Mouse (Mus musculus) stomach, embryonic 14.5 days (tissue): ENCODE data around the gene Abhd11. TPM values are rescaled to one million over a fixed set of nuclear protein-coding genes. Genes with fewer than 3 reads are reported as not detected.
A peak's percentile ranks its signal among the peaks of the same experiment; 100 is the strongest.

Experiments
- ATAC-seq: fragments of 200-750 bp; cut with Nextera tagmentation; 2 replicates; pipeline ENCODE4 v1.8.0; 2017; ENCODE audit warnings: low read depth, moderate TSS enrichment; ENCODE audit not compliant: insufficient number of reproducible peaks, insufficient read depth, low FRiP score
- H3K27ac ChIP-seq: fragments of 300-500 bp; sonication (generic); 2 replicates; pipeline ENCODE4 v1.5.1; 2014; ENCODE audit warnings: mild to moderate bottlenecking, low read length, moderate library complexity, mixed read lengths
- H3K27me3 ChIP-seq: fragments of 300-500 bp; sonication (generic); 2 replicates; pipeline ENCODE4 v1.6.1; 2014; ENCODE audit warnings: low read length, control low read depth, mixed read lengths; ENCODE audit not compliant: control insufficient read depth, insufficient read depth
- H3K36me3 ChIP-seq: fragments of 300-500 bp; sonication (generic); 2 replicates; pipeline ENCODE4 v1.6.1; 2014; ENCODE audit warnings: mild to moderate bottlenecking, control low read depth, low read length, moderate library complexity, mixed read lengths; ENCODE audit not compliant: control insufficient read depth, insufficient read depth
- H3K4me1 ChIP-seq: fragments of 300-500 bp; sonication (generic); 2 replicates; pipeline ENCODE4 v1.6.1; 2014; ENCODE audit warnings: low read length, control low read depth, mixed read lengths; ENCODE audit not compliant: control insufficient read depth, insufficient read depth
- H3K4me2 ChIP-seq: fragments of 300-500 bp; sonication (generic); replicated peaks from 2 replicates; pipeline ENCODE4 v1.6.1; 2014; ENCODE audit warnings: low read depth, low read length, control low read depth
- H3K4me3 ChIP-seq: fragments of 300-500 bp; sonication (generic); 2 replicates; pipeline ENCODE4 v1.5.1; 2014; ENCODE audit warnings: low read depth, low read length, control low read depth
- H3K9ac ChIP-seq: fragments of 300-500 bp; sonication (generic); replicated peaks from 2 replicates; pipeline ENCODE4 v1.6.1; 2014; ENCODE audit warnings: low read depth, mild to moderate bottlenecking, control low read depth, low read length, moderate library complexity, mixed read lengths
- H3K9me3 ChIP-seq: fragments of 300-500 bp; sonication (generic); 2 replicates; pipeline ENCODE4 v1.6.1; 2016; ENCODE audit warnings: low read depth, low read length, control low read depth; ENCODE audit not compliant: control insufficient read depth
- WGBS: fragments of 180-500 bp; shearing (Covaris S2); extraction: QIAGEN DNeasy Blood & Tissue Kit; methylation state at CpG from one replicate; pipeline ENCODE4 v1.1.7; 2014; 5-methylcytosine and 5-hydroxymethylcytosine counted together
- polyA plus RNA-seq: library from polyadenylated mRNA; unstranded; fragments of >200 nt; fragmentation: Nextera tagmentation; extraction: Ambion mirVana; gene quantifications from 2 replicates; pipeline ENCODE4 v1.2.1, GENCODE M21; 2014

The Abhd11 gene
- polyA plus RNA-seq, 1 experiment from 2014 or later = 73.3 TPM

DNA sequence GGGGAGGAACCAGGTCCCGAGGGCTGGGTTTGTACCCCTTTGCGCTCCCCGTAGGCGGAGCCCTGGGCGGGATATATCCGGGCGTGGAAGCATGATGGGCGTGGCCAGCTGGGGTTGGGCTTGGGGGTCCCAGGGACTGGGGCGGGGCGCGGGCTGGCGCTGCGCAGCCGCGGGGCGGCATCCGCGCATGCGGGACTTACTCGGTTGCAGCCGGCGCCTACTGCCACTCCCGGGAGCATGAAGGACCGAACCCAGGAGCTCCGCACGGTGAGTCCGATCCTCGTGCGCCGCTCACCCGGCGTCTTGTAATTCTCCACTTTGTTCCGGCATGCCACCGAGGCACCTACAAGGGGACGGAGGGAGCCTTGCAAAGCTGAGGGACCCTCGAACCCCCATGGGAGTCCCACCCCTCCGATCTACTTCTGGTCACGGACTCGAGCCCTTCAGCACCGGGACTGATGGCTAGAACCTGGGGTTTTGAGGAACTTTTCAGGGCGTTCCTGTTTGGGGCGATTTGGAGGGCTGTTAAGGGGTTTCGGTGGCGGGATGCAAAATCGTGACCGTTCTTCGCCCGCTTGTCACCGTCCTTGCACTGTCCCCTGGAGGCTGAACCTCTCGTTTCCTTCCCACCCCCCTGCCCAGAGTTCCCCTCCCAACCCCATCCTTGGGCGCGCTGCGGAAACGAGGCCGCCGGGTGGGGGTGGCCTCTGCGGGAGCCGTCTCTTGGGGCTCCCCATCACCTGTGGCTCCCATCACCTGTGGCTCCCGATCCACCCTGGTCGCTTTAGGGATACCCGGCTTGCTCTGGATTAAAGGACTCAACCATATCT lies 14.6 kb downstream of the Abhd11 start, which contains the start of gene Stx1a:
TSS of gene Stx1a (plus strand) at position 139 of the 830 bp plus-strand sequence.
- H3K27ac ChIP-seq = no peak within 1 kb of the TSS
- under 1% methylated on average over 61 of the region's 61 CpGs for WGBS
- peak within 1 kb of the TSS; percentile 60 for H3K9ac ChIP-seq
- H3K9me3 ChIP-seq = no peaks in the 10 kb centered on the region
- peak within 1 kb of the TSS; percentile 99 for H3K4me2 ChIP-seq
- H3K4me1 ChIP-seq = peaks cover 27% of the 10 kb centered on the region
- H3K27me3 ChIP-seq = no peaks in the 10 kb centered on the region
- H3K4me3 ChIP-seq = peak within 1 kb of the TSS; percentile 84
- ATAC-seq = peak; percentile 92
- no peaks in the 10 kb centered on the region for H3K36me3 ChIP-seq

DNA sequence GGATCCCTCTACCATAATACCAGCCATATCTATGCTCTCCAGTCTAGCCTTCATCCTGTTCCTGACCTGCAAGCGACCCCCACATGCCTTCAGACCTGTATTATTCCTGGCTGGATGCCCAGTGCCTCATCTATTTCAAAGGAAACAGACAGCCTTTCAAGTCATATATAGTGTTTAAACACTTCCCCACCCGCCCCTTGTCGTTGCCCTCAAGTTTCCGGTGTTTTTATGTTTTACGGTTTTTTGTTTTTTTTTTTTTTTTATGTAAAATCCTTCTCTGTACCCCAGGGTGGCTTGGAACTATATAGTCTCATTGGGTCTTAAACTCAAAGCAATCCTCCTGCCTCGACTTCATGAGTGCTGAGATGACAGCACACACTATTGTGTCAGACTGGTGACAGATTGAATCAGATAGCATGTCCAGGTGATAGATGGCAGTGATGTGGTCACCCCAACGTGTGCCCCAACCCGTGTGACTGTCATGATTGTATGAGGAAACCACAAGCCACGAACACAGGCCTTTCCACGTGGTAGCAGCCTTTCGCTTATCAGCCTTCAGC lies 15.8 kb downstream of the Abhd11 start:
- Histone ChIP-seq H3K4me1 (peaks cover 36% of the 10 kb centered on the region), H3K9me3 (no peaks in the 10 kb centered on the region), H3K27ac (no peak overlapping the region), H3K4me2 (peak overlapping the region; percentile 99), H3K27me3 (no peaks in the 10 kb centered on the region), H3K9ac (no peak overlapping the region), H3K36me3 (no peaks in the 10 kb centered on the region), H3K4me3 (peak overlapping the region; percentile 84; the same call in 1 of the 2 replicates)
- WGBS = 40% methylated on average over 11 of the region's 11 CpGs
- ATAC-seq = no peak

DNA sequence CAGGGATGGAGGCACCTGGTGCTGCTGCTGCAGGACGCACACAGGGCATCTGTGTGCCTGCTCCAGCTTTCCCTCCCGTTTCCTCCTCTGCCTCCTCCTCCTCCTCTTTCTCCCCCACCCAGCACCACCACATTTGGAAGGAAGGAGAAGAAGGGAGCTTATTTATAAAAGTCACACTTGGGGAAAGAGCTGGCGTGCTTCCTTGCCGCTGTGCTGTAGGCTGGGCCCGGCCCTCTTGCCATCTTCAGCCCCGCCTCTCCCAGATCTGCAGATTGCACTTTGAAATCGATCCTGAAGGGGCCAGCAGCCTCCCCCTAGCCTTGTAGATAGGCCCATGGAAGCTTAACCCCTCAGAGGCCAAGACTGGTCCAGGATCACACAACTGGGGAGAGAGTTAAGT lies 16.9 kb downstream of the Abhd11 start:
- no peaks in the 10 kb centered on the region for H3K36me3 ChIP-seq
- H3K4me1 ChIP-seq = peaks cover 36% of the 10 kb centered on the region
- ATAC-seq = no peak
- peak overlapping the region; percentile 26 for H3K4me2 ChIP-seq
- 6% methylated on average over 7 of the region's 7 CpGs for WGBS
- H3K4me3 ChIP-seq = no peak overlapping the region
- H3K27ac ChIP-seq = no peak overlapping the region
- H3K9me3 ChIP-seq = no peaks in the 10 kb centered on the region
- no peaks in the 10 kb centered on the region for H3K27me3 ChIP-seq
- peak overlapping the region; percentile 18; the same call in 1 of the 2 replicates for H3K9ac ChIP-seq

DNA sequence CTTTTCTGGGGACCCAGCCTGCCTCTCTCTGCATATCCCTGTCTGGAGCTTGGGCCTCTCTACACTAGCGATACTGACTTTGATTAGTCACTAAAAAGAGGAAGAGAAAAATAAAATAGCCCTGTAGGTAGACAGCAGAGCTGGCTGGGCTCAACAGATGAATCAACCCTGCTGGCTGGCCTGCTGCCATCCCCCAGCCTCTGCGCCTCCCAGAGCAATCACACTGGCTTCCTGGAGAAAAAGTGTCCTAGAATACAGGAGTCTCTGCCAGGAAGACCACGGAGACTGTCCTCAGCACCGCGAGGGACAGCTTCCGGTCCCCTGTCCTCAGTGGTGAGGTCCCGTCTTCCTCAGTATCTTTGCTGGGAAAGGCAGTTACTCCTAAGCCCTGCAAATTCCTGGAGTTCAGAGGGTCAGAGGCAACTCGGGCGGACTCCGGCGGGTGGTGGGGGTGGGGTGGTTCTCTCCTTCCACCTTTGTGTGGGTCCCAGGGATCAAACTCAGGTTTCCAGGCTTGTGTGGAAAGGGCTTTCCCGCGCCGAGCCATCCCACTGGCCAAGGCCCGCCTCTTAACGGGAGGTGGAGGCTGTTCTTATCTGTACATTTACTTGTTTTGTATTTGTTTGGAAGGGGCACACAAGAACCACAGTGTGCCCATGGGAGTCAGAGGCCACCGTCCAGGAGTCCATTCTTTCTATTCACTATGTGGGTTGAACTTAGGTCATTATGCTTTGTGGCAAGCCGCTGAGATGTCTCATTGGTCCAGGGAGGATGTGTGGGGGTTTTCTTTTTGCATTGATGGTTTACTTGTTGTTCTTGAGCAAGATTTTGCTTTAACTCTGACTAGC lies 20.3 kb downstream of the Abhd11 start:
- H3K36me3 ChIP-seq = no peaks in the 10 kb centered on the region
- WGBS = 30% methylated on average over 18 of the region's 18 CpGs

DNA sequence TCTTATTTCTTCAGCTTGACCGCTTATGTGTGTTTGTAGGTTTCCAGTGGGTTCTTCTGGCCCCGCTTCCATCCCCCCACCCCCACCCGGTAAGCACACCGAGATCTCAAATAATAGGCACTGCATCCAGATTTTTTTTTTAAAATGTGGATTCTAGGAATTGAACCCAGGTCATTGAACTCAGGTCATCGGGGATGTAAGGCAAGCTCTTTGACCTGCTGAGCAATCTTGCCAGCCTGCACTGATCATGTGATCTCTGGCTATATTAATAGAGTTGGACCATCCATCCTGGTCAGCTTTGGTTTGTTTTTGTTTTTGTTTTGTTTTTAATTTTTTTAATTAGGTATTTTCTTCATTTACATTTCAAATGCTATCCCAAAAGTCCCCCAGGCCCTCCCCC lies 23.6 kb downstream of the Abhd11 start:
- no peak overlapping the region for H3K27ac ChIP-seq
- 85% methylated on average over 5 of the region's 5 CpGs for WGBS

More for the DNA sequence above, 20.3 kb downstream of the Abhd11 start:
- Histone ChIP-seq H3K9me3 (peaks cover 2% of the 10 kb centered on the region; the same call in 1 of the 2 replicates), H3K27me3 (no peaks in the 10 kb centered on the region), H3K27ac (peak overlapping the region; percentile 49; the same call in 1 of the 2 replicates), H3K4me3 (no peak overlapping the region), H3K9ac (no peak overlapping the region), H3K4me2 (peak overlapping the region; percentile 3; the same call in 1 of the 2 replicates), H3K4me1 (peaks cover 32% of the 10 kb centered on the region)
- no peak; the same call in 1 of the 2 replicates for ATAC-seq

DNA sequence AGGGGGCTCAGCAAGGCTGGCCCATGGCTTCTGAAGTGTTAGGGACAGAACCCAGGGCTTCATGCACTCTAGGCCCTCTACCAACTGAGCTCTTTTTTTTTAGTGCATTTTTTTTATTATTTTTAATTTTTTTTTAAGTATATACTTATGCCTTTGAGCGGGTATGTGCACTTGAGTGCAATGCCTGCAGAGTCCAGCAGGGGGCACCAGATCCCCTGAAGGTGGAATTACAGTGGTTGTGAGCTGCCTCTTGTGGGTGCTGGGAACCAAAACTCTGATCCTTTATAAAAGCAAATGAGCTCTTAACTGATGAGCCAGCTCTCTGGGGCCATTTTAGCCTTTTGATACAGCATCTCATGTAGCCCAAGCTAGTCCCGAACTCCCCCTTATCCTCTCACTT lies 25.6 kb downstream of the Abhd11 start:
- ATAC-seq = no peak
- WGBS = 100% methylated on average over 2 of the region's 2 CpGs

More for the DNA sequence above, 23.6 kb downstream of the Abhd11 start:
- Histone ChIP-seq H3K27me3 (no peaks in the 10 kb centered on the region), H3K9me3 (peaks cover 3% of the 10 kb centered on the region; the same call in 1 of the 2 replicates), H3K9ac (no peak overlapping the region), H3K36me3 (no peaks in the 10 kb centered on the region), H3K4me1 (peaks cover 15% of the 10 kb centered on the region), H3K4me2 (no peak overlapping the region), H3K4me3 (no peak overlapping the region)
- no peak for ATAC-seq

DNA sequence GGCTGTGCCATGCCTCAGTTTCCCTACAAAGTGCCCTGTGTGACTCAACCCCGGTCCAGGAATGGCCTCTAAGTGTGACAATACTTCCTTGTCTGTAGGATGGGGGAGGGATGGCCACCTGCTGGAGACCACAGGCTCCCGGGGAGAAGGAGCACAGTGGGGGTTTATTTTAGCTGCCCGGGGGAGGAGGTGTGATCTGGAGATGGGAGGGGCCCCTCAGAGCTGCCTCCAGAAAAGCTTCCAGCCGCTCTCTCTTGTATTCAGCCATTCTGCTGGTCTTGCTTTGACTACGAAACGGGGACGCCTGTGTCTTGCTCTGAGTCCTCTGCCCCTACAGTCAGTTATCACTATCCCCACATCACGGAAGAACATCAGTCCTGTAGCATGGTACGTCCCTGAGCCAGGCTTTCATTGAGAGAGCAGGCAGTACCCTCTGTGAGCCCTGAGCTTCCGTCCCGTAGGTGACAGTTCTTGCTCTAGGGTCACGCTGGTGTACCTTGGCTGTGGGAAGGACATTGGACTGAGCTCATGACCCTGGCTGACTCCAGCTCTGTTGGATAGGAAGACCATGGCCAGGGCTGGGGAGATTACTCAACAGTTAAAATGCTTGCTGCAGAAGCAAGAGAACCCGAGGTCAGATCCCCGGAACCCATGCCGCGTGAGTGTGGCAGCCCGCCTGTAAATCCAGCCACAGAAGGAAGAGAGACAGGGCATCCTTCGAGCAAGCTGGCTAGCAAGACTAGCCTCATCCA lies 26.8 kb downstream of the Abhd11 start:
- no peaks in the 10 kb centered on the region for H3K36me3 ChIP-seq
- H3K27ac ChIP-seq = no peak overlapping the region
- H3K27me3 ChIP-seq = no peaks in the 10 kb centered on the region
- H3K9ac ChIP-seq = no peak overlapping the region
- H3K4me1 ChIP-seq = peaks cover 3% of the 10 kb centered on the region; the same call in 1 of the 2 replicates
- no peak overlapping the region for H3K4me3 ChIP-seq
- H3K9me3 ChIP-seq = peaks cover 3% of the 10 kb centered on the region; the same call in 1 of the 2 replicates
- H3K4me2 ChIP-seq = no peak overlapping the region
- ATAC-seq = no peak
- 60% methylated on average over 18 of the region's 18 CpGs for WGBS

More for the DNA sequence above, 25.6 kb downstream of the Abhd11 start:
- H3K4me3 ChIP-seq = no peak overlapping the region
- H3K27me3 ChIP-seq = no peaks in the 10 kb centered on the region
- peaks cover 3% of the 10 kb centered on the region; the same call in 1 of the 2 replicates for H3K4me1 ChIP-seq
- H3K9ac ChIP-seq = no peak overlapping the region
- no peak overlapping the region for H3K4me2 ChIP-seq
- no peaks in the 10 kb centered on the region for H3K36me3 ChIP-seq
- H3K9me3 ChIP-seq = peaks cover 3% of the 10 kb centered on the region; the same call in 1 of the 2 replicates
- no peak overlapping the region for H3K27ac ChIP-seq
